Mouse (Mus musculus): ENCODE data around the gene Grsf1.

DNA sequence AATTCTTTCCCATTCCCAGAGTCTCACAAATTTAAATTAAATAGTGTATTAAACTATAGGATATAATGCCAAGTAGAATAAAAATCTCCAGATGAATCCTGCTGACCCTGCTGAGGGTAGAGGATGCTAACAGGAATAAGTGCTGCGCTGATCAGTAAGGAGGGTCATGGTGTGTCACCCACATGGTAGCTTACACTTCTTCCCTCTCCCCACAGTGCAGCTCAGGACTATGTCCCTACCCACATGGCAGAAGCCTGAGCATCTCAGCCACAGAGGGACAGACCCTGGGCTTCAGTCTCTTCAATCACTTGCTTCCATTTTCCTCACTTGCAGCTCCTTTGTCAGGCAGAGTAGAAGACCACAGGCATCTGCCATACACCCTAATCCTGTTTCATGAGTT, 18.1 kb downstream of the Grsf1 start:
- TF ChIP-seq CTCF (conservative IDR thresholded peaks at IDR 0.05; ENCODE audit: insufficient read depth, insufficient read length, low read depth, low read length): no peak
- TF ChIP-seq POLR2A (IDR thresholded peaks at IDR 0.05; ENCODE audit: low read depth, low read length): no peak
